29 mouse cellular contexts compared by ENCODE assay signal in the genomic region with DNA sequence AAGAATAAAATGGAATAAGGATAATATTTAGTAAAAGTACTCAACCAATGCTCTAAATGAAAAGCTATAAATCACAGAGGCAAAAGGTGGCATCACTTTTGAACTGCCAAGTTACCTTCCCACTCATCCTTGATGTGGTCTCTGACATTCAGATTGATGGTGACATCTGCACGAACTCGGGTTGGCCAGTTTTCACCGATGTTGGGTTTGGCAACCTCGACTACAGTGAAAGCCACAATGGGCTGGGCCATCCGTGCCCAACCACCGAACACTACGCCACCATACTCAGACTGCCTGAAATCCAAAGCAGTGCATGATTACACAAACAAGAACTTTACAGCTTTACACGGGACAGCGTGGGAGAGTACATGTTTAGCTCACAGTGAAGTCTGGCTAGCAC. TPM values are rescaled to one million over a fixed set of nuclear protein-coding genes. Genes with fewer than 3 reads are reported as not detected.
DNase-seq lines count a peak whose midpoint lies in the region; ATAC-seq and TF ChIP-seq lines count a peak whose summit lies in the region.
"Had no signal": no experiment of that assay in that cellular context is flagged by ENCODE, and none has a peak within 500 bp of the region (broad histone marks: within the 10 kb centered on the region; RNA-seq: fewer than 3 reads in every experiment).

No protein-coding gene starts in this region.

- no peak overlapping the region for H3K4me2 ChIP-seq in hindbrain, embryonic 13.5 days
- H3K4me2 ChIP-seq: forebrain, embryonic 15.5 days; heart, embryonic 15.5 days; hindbrain, embryonic 12.5 days; limb, embryonic 15.5 days; liver, embryonic 13.5 days; neural tube, embryonic 15.5 days; stomach, embryonic 15.5 days had no signal

- H3ac ChIP-seq in C2C12 (ENCODE audit: control insufficient read depth, insufficient read length, low read depth), result no peak overlapping the region

- no peak for TF ChIP-seq CTCF in C2C12 (IDR thresholded peaks at IDR 0.05; ENCODE audit: control insufficient read depth, insufficient read depth, insufficient read length)

- no peak overlapping the region for H3K27ac ChIP-seq in hindbrain, embryonic 13.5 days
- H3K27ac ChIP-seq: forebrain, embryonic 15.5 days; heart, embryonic 15.5 days; hindbrain, embryonic 12.5 days; limb, embryonic 10.5 days; limb, embryonic 15.5 days; liver, embryonic 13.5 days; midbrain, embryonic 10.5 days; neural tube, embryonic 15.5 days; stomach, embryonic 15.5 days had no signal

- H3K4me1 ChIP-seq in hindbrain, embryonic 13.5 days (replicated peaks), result no peaks in the 10 kb centered on the region
- H3K4me1 ChIP-seq: forebrain, embryonic 15.5 days; hindbrain, embryonic 12.5 days; limb, embryonic 10.5 days; limb, embryonic 15.5 days; liver, embryonic 13.5 days; midbrain, embryonic 10.5 days; neural tube, embryonic 15.5 days; stomach, embryonic 15.5 days had no signal

- H3K9me3 ChIP-seq in hindbrain, embryonic 13.5 days, result no peaks in the 10 kb centered on the region
- H3K9me3 ChIP-seq: forebrain, embryonic 15.5 days; G1E; heart, embryonic 15.5 days; hindbrain, embryonic 12.5 days; limb, embryonic 10.5 days; limb, embryonic 15.5 days; liver, embryonic 13.5 days; midbrain, embryonic 10.5 days; neural tube, embryonic 15.5 days; stomach, embryonic 15.5 days had no signal

- H3K4me3 ChIP-seq in C2C12 (ENCODE audit: insufficient read depth, poor library complexity, severe bottlenecking), result no peak overlapping the region
- H3K4me3 ChIP-seq in hindbrain, embryonic 13.5 days, result no peak overlapping the region
- H3K4me3 ChIP-seq: forebrain, embryonic 15.5 days; heart, embryonic 15.5 days; hindbrain, embryonic 12.5 days; limb, embryonic 10.5 days; limb, embryonic 15.5 days; liver, embryonic 13.5 days; midbrain, embryonic 10.5 days; neural tube, embryonic 15.5 days; stomach, embryonic 15.5 days had no signal

- peaks cover 77% of the 10 kb centered on the region for H3K36me3 ChIP-seq in C2C12 (ENCODE audit: control insufficient read depth, insufficient read depth)
- peaks cover 85% of the 10 kb centered on the region for H3K36me3 ChIP-seq in hindbrain, embryonic 13.5 days

- no peaks in the 10 kb centered on the region for H3K27me3 ChIP-seq in C2C12 (ENCODE audit: control insufficient read depth, insufficient read depth, insufficient read length)
- H3K27me3 ChIP-seq in hindbrain, embryonic 13.5 days, result no peaks in the 10 kb centered on the region
- H3K27me3 ChIP-seq: forebrain, embryonic 15.5 days; heart, embryonic 15.5 days; hindbrain, embryonic 12.5 days; limb, embryonic 15.5 days; liver, embryonic 13.5 days; neural tube, embryonic 15.5 days; stomach, embryonic 15.5 days had no signal

- H3K79me2 ChIP-seq in C2C12 (ENCODE audit: control insufficient read depth, insufficient read depth), result no peaks in the 10 kb centered on the region

- no peak overlapping the region for H3K9ac ChIP-seq in hindbrain, embryonic 13.5 days
- H3K9ac ChIP-seq: forebrain, embryonic 15.5 days; heart, embryonic 15.5 days; hindbrain, embryonic 12.5 days; limb, embryonic 15.5 days; liver, embryonic 13.5 days; neural tube, embryonic 15.5 days; stomach, embryonic 15.5 days had no signal

- no peaks in the 10 kb centered on the region for H3K79me3 ChIP-seq in C2C12 (ENCODE audit: low read depth)

- 96% methylated on average over 9 of the region's 9 CpGs for WGBS in hindbrain, embryonic 13.5 days

- DNase-seq in gastrocnemius, postnatal 10 days, result peak; percentile 13
- DNase-seq in gastrocnemius, postnatal 25 days, result no peak
- peak; percentile 2 for DNase-seq in fat pad, adult 2 months (ENCODE audit: extremely low read depth, low read depth, low spot score)
- DNase-seq in naive thymus-derived CD4-positive, alpha-beta T cell, adult 2 months (ENCODE audit: low read depth), result peak; percentile 79
- no peak for DNase-seq in urinary bladder, postnatal 14 days (ENCODE audit: low spot score)
- DNase-seq: adrenal gland, postnatal 10 days; cerebellum, adult 8-10 months; cerebellum, postnatal 36 days; kidney, adult 8-10 months; kidney, postnatal 10 days; layer of hippocampus, postnatal 36 days; liver, embryonic 13.5 days; lung, adult 18-20 months; right cerebral cortex, adult 18-20 months; thymus, postnatal 14 days had no signal

- no peak for ATAC-seq in hindbrain, embryonic 13.5 days (ENCODE audit: low FRiP score)
- ATAC-seq: forebrain, embryonic 15.5 days; intestine, embryonic 16.5 days; lung, postnatal 0 days; midbrain, embryonic 16.5 days had no signal

TF ChIP-seq in C2C12, 6 proteins besides CTCF, POLR2A, EP300 and RAD21:
- no peak for TF ChIP-seq FOSL1 (IDR thresholded peaks at IDR 0.05; ENCODE audit: insufficient read depth, low read length, poor library complexity, severe bottlenecking)
- peak; percentile 60 for TF ChIP-seq MYOD1 (IDR thresholded peaks at IDR 0.05; ENCODE audit: control insufficient read depth, insufficient read length, low read depth)

RNA-seq across cellular contexts. Expression of a gene that starts 50.1 kb away (rescaled TPM):
- total RNA-seq in gastrocnemius, postnatal 10 days (2021), result 10 to 100 TPM; 12.5 to 16.8 TPM
- total RNA-seq in gastrocnemius, postnatal 25 days (2021), result 10 to 100 TPM; 10.1 to 10.3 TPM
- 15.2 TPM for polyA plus RNA-seq in C2C12 (2012; fragmentation: generic; extraction: Trizol)
- polyA plus RNA-seq in hindbrain, embryonic 13.5 days (2015; fragmentation: Nextera tagmentation; extraction: Ambion mirVana), result 41.1 and 42.4 TPM in 2 replicates

Comparison
In these comparisons a context has a peak if more than half of its experiments do, and no peak if none do; other contexts are left out.
1. DNase-seq: peak in gastrocnemius, postnatal 10 days (single experiment), fat pad, adult 2 months (single experiment) and naive thymus-derived CD4-positive, alpha-beta T cell, adult 2 months (single experiment); none in gastrocnemius, postnatal 25 days (single experiment) and urinary bladder, postnatal 14 days (single experiment).